Mouse (Mus musculus) hindbrain, embryonic 11.5 days (tissue): ENCODE results near the gene Trnp1. TPM values are rescaled to one million over a fixed set of nuclear protein-coding genes. Genes with fewer than 3 reads are reported as not detected.

Experiments used
- ATAC-seq: fragments of 200-750 bp; cut with Nextera tagmentation; 2 replicates; pipeline ENCODE4 v1.8.0; 2017; ENCODE audit warnings: mild to moderate bottlenecking, moderate TSS enrichment, moderate library complexity; ENCODE audit not compliant: low FRiP score
- DNase-seq: peaks from one replicate; pipeline ENCODE4 v3.0.0-alpha.2; 2015; ENCODE audit warnings: low spot score
- H3K27ac ChIP-seq: fragments of 300-500 bp; sonication (generic); 2 replicates; pipeline ENCODE4 v1.5.1; 2014; ENCODE audit warnings: mild to moderate bottlenecking, low read depth, low read length
- H3K27me3 ChIP-seq: fragments of 300-500 bp; sonication (generic); 2 replicates; pipeline ENCODE4 v1.6.1; 2014; ENCODE audit warnings: mild to moderate bottlenecking, low read length, moderate library complexity, mixed read lengths; ENCODE audit not compliant: control insufficient read depth, insufficient read depth
- H3K36me3 ChIP-seq: fragments of 300-500 bp; sonication (generic); 2 replicates; pipeline ENCODE4 v1.6.1; 2014; ENCODE audit warnings: mild to moderate bottlenecking, low read length, moderate library complexity, mixed read lengths; ENCODE audit not compliant: control insufficient read depth, insufficient read depth
- H3K4me1 ChIP-seq: fragments of 300-500 bp; sonication (generic); replicated peaks from 2 replicates; pipeline ENCODE4 v1.6.1; 2014; ENCODE audit warnings: low read length, mixed read lengths; ENCODE audit not compliant: control insufficient read depth, insufficient read depth
- H3K4me2 ChIP-seq: fragments of 300-500 bp; sonication (generic); replicated peaks from 2 replicates; pipeline ENCODE4 v1.6.1; 2014; ENCODE audit warnings: mild to moderate bottlenecking, low read depth, low read length
- H3K4me3 ChIP-seq: fragments of 300-500 bp; sonication (generic); 2 replicates; pipeline ENCODE4 v1.5.1; 2014; ENCODE audit warnings: low read depth, low read length
- H3K9ac ChIP-seq: fragments of 300-500 bp; sonication (generic); 2 replicates; pipeline ENCODE4 v1.6.1; 2014; ENCODE audit warnings: low read depth, low read length
- H3K9me3 ChIP-seq: fragments of 300-500 bp; sonication (generic); 2 replicates; pipeline ENCODE4 v1.6.1; 2016; ENCODE audit warnings: low read length; ENCODE audit not compliant: control insufficient read depth
- WGBS: fragments of 180-500 bp; shearing (Covaris S2); extraction: QIAGEN DNeasy Blood & Tissue Kit; methylation state at CpG from one replicate; pipeline ENCODE4 v1.1.7; 2014; 5-methylcytosine and 5-hydroxymethylcytosine counted together
- polyA plus RNA-seq: library from polyadenylated mRNA; unstranded; fragments of >200 nt; fragmentation: Nextera tagmentation; extraction: Ambion mirVana; gene quantifications from 2 replicates; pipeline ENCODE4 v1.2.1, GENCODE M21; 2014

The Trnp1 gene
- polyA plus RNA-seq, 1 experiment from 2014 or later, result 1.7 TPM

GRCm38 (mm10) chr4:133461362-133461761 lies 37.0 kb downstream of the Trnp1 start:
- no peaks in the 10 kb centered on the region for H3K36me3 ChIP-seq
- no peak for DNase-seq
- H3K4me1 ChIP-seq, result no peaks in the 10 kb centered on the region; the same call in 1 of the 2 replicates
- ATAC-seq, result no peak
- H3K27ac ChIP-seq, result no peak overlapping the region
- 77% methylated on average over 4 of the region's 4 CpGs for WGBS
- no peaks in the 10 kb centered on the region for H3K27me3 ChIP-seq
- no peak overlapping the region for H3K4me3 ChIP-seq
- H3K4me2 ChIP-seq, result no peak overlapping the region
- H3K9me3 ChIP-seq, result no peaks in the 10 kb centered on the region
- no peak overlapping the region for H3K9ac ChIP-seq

GRCm38 (mm10) chr4:133460796-133461325 lies 37.5 kb downstream of the Trnp1 start:
- Histone ChIP-seq H3K4me1 (no peaks in the 10 kb centered on the region; the same call in 1 of the 2 replicates), H3K36me3 (no peaks in the 10 kb centered on the region), H3K4me3 (no peak overlapping the region), H3K27me3 (no peaks in the 10 kb centered on the region), H3K27ac (no peak overlapping the region), H3K9ac (no peak overlapping the region), H3K4me2 (no peak overlapping the region), H3K9me3 (no peaks in the 10 kb centered on the region)
- DNase-seq (no peak), ATAC-seq (no peak)
- WGBS, result 49% methylated on average over 5 of the region's 5 CpGs

- WGBS, result 86% methylated on average over 1 of the region's 1 CpGs
- H3K36me3 ChIP-seq, result no peaks in the 10 kb centered on the region
- no peaks in the 10 kb centered on the region; the same call in 1 of the 2 replicates for H3K4me1 ChIP-seq
- H3K9me3 ChIP-seq, result no peaks in the 10 kb centered on the region
- H3K27ac ChIP-seq, result no peak overlapping the region
- no peak overlapping the region for H3K9ac ChIP-seq
- ATAC-seq (no peak), DNase-seq (no peak)
- H3K27me3 ChIP-seq, result no peaks in the 10 kb centered on the region
- H3K4me2 ChIP-seq, result no peak overlapping the region
- no peak overlapping the region for H3K4me3 ChIP-seq
Observed at GRCm38 (mm10) chr4:133460006-133460405, 38.3 kb downstream of the Trnp1 start.

GRCm38 (mm10) chr4:133458044-133458443 lies 40.3 kb downstream of the Trnp1 start:
- no peak overlapping the region for H3K9ac ChIP-seq
- no peaks in the 10 kb centered on the region for H3K27me3 ChIP-seq
- no peak for ATAC-seq
- WGBS, result 72% methylated on average over 3 of the region's 3 CpGs
- H3K27ac ChIP-seq, result no peak overlapping the region
- H3K4me1 ChIP-seq, result no peaks in the 10 kb centered on the region; the same call in 1 of the 2 replicates
- no peaks in the 10 kb centered on the region for H3K36me3 ChIP-seq
- no peaks in the 10 kb centered on the region for H3K9me3 ChIP-seq
- no peak overlapping the region for H3K4me3 ChIP-seq
- no peak overlapping the region for H3K4me2 ChIP-seq
- no peak for DNase-seq

- H3K9ac ChIP-seq, result no peak overlapping the region
- H3K4me1 ChIP-seq, result peaks cover 5% of the 10 kb centered on the region; the same call in 1 of the 2 replicates
- WGBS, result 81% methylated on average over 7 of the region's 7 CpGs
- no peak for DNase-seq
- no peak overlapping the region for H3K4me3 ChIP-seq
- H3K4me2 ChIP-seq, result no peak overlapping the region
- H3K9me3 ChIP-seq, result no peaks in the 10 kb centered on the region
- H3K36me3 ChIP-seq, result no peaks in the 10 kb centered on the region
- ATAC-seq, result no peak
- no peak overlapping the region for H3K27ac ChIP-seq
- no peaks in the 10 kb centered on the region for H3K27me3 ChIP-seq
Observed at GRCm38 (mm10) chr4:133452433-133452832, 45.9 kb downstream of the Trnp1 start.

DNA sequence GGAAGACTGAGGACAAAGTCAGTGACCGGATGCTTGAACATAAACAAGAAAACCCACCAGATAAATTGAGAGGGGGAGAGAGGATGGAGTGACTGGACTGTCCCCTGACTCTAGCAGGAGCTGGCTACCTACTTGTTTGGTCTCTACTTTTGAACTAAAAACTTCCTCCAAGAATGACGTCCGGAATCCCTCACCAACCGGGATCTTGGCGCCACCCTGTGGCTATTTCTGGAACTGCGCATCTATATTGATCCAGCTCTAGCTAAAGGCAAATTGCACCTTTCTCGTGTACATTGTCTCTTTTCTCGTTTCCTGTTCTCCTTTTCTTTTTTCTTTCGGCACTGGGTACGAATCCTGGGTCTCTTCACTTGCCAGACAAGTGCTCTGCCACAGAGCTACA lies 46.8 kb downstream of the Trnp1 start:
- H3K9me3 ChIP-seq, result no peaks in the 10 kb centered on the region
- DNase-seq, result peak; percentile 93
- H3K27ac ChIP-seq, result no peak overlapping the region
- H3K9ac ChIP-seq, result no peak overlapping the region
- 12% methylated on average over 10 of the region's 10 CpGs for WGBS
- no peaks in the 10 kb centered on the region for H3K36me3 ChIP-seq
- no peaks in the 10 kb centered on the region for H3K27me3 ChIP-seq
- peaks cover 5% of the 10 kb centered on the region; the same call in 1 of the 2 replicates for H3K4me1 ChIP-seq
- no peak overlapping the region for H3K4me2 ChIP-seq
- ATAC-seq, result no peak
- no peak overlapping the region for H3K4me3 ChIP-seq

- Histone ChIP-seq H3K36me3 (no peaks in the 10 kb centered on the region), H3K27me3 (no peaks in the 10 kb centered on the region), H3K9ac (no peak overlapping the region), H3K4me3 (no peak overlapping the region), H3K4me2 (no peak overlapping the region), H3K27ac (no peak overlapping the region), H3K4me1 (peaks cover 5% of the 10 kb centered on the region; the same call in 1 of the 2 replicates), H3K9me3 (no peaks in the 10 kb centered on the region)
- 20% methylated on average over 13 of the region's 13 CpGs for WGBS
- DNase-seq (peak; percentile 82), ATAC-seq (no peak)
Observed at GRCm38 (mm10) chr4:133449726-133450125, 48.6 kb downstream of the Trnp1 start.

DNA sequence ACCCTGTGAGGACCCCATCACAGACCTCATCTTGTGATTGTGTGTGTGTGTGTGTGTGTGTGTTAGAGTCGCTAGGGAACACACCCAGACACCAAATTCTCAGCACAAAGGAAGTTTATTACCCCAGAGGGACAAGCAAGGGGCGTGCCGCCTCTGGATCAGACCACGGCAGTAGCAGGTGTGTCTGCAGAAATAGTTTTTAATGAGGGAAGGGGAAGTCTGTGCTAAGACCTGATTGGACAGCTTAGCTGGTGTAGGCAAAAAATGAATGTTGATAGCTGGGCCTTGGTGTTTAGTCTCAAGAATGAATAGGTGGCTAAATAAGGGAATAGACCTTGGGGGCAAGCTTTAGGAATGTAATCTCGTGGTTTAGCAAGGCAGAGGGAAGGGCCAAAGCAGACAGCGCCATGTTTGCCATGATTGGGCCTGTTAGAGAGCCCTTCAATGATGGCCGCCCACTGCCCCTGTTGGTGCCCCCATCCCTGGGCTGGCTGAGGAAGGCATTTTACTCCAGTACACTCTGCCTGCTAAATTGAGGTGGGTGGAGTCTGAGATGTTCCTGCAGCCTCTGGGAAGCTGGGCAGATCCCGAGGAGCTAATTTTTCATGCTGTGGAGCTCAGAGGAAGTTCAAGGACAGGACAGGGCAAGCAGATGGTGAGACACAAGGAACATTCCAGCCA lies 49.5 kb downstream of the Trnp1 start:
- H3K27me3 ChIP-seq, result no peaks in the 10 kb centered on the region
- ATAC-seq, result no peak
- H3K4me2 ChIP-seq, result no peak overlapping the region
- DNase-seq, result no peak
- WGBS, result 77% methylated on average over 8 of the region's 8 CpGs
- no peaks in the 10 kb centered on the region for H3K9me3 ChIP-seq
- H3K4me3 ChIP-seq, result no peak overlapping the region
- H3K9ac ChIP-seq, result no peak overlapping the region
- H3K4me1 ChIP-seq, result peaks cover 5% of the 10 kb centered on the region; the same call in 1 of the 2 replicates
- H3K36me3 ChIP-seq, result no peaks in the 10 kb centered on the region
- H3K27ac ChIP-seq, result no peak overlapping the region

- Histone ChIP-seq H3K27ac (no peak overlapping the region), H3K4me3 (no peak overlapping the region), H3K9me3 (no peaks in the 10 kb centered on the region), H3K36me3 (no peaks in the 10 kb centered on the region), H3K27me3 (no peaks in the 10 kb centered on the region), H3K4me1 (peaks cover 5% of the 10 kb centered on the region; the same call in 1 of the 2 replicates), H3K4me2 (no peak overlapping the region), H3K9ac (no peak overlapping the region)
- no peak for DNase-seq
- WGBS, result 79% methylated on average over 11 of the region's 11 CpGs
- no peak for ATAC-seq
Observed at GRCm38 (mm10) chr4:133447967-133448366, 50.4 kb downstream of the Trnp1 start.
